Mouse (Mus musculus) embryonic facial prominence, embryonic 11.5 days (tissue): ENCODE measurements around the gene Pdpk1. TPM values are rescaled to one million over a fixed set of nuclear protein-coding genes. Genes with fewer than 3 reads are reported as not detected.

ENCODE experiments used
- ATAC-seq: fragments of 200-750 bp; cut with Nextera tagmentation; replicated peaks from 2 replicates; pipeline ENCODE4 v1.8.0; 2017; ENCODE audit warnings: low read depth; ENCODE audit not compliant: insufficient number of reproducible peaks, low FRiP score, low TSS enrichment
- DNase-seq: peaks from one replicate; pipeline ENCODE4 v3.0.0-alpha.2; 2015; ENCODE audit warnings: low spot score
- H3K27ac ChIP-seq: fragments of 300-500 bp; sonication (generic); replicated peaks from 2 replicates; pipeline ENCODE4 v1.5.1; 2014; ENCODE audit warnings: mild to moderate bottlenecking, low read depth, low read length, control low read depth
- H3K27me3 ChIP-seq: fragments of 300-500 bp; sonication (generic); 2 replicates; pipeline ENCODE4 v1.6.1; 2014; ENCODE audit warnings: mild to moderate bottlenecking, low read length, moderate library complexity, mixed read lengths; ENCODE audit not compliant: control insufficient read depth, insufficient read depth
- H3K36me3 ChIP-seq: fragments of 300-500 bp; sonication (generic); replicated peaks from 2 replicates; pipeline ENCODE4 v1.6.1; 2014; ENCODE audit warnings: low read depth, mild to moderate bottlenecking, low read length, moderate library complexity, mixed read lengths; ENCODE audit not compliant: control insufficient read depth, insufficient read depth
- H3K4me1 ChIP-seq: fragments of 300-500 bp; sonication (generic); 2 replicates; pipeline ENCODE4 v1.6.1; 2014; ENCODE audit warnings: low read length, mixed read lengths; ENCODE audit not compliant: control insufficient read depth, insufficient read depth
- H3K4me2 ChIP-seq: fragments of 300-500 bp; sonication (generic); 2 replicates; pipeline ENCODE4 v1.6.1; 2014; ENCODE audit warnings: low read depth, mild to moderate bottlenecking, control low read depth, low read length, moderate library complexity
- H3K4me3 ChIP-seq: fragments of 300-500 bp; sonication (generic); 2 replicates; pipeline ENCODE4 v1.5.1; 2014; ENCODE audit warnings: low read depth, low read length, control low read depth
- H3K9ac ChIP-seq: fragments of 300-500 bp; sonication (generic); replicated peaks from 2 replicates; pipeline ENCODE4 v1.6.1; 2014; ENCODE audit warnings: mild to moderate bottlenecking, control low read depth, low read length
- H3K9me3 ChIP-seq: fragments of 300-500 bp; sonication (generic); replicated peaks from 2 replicates; pipeline ENCODE4 v1.6.1; 2016; ENCODE audit warnings: mild to moderate bottlenecking, low read length, inconsistent platforms, mixed read lengths; ENCODE audit not compliant: control insufficient read depth
- WGBS: fragments of 180-500 bp; shearing (Covaris S2); extraction: QIAGEN DNeasy Blood & Tissue Kit; methylation state at CpG from one replicate; pipeline ENCODE4 v1.1.7; 2014; 5-methylcytosine and 5-hydroxymethylcytosine counted together
- polyA plus RNA-seq: library from polyadenylated mRNA; unstranded; fragments of >200 nt; fragmentation: Nextera tagmentation; extraction: Ambion mirVana; gene quantifications from 2 replicates; pipeline ENCODE4 v1.2.1, GENCODE M21; 2014

Gene Pdpk1
- polyA plus RNA-seq, 1 experiment from 2014 or later: 33.4 TPM

GRCm38 (mm10) chr17:24044482-24044881 is 106.2 kb downstream of the Pdpk1 start:
- H3K4me2 ChIP-seq: no peak overlapping the region
- ATAC-seq: no peak
- DNase-seq: no peak
- no peaks in the 10 kb centered on the region for H3K9me3 ChIP-seq
- no peak overlapping the region for H3K4me3 ChIP-seq
- no peak overlapping the region for H3K9ac ChIP-seq
- no peaks in the 10 kb centered on the region for H3K27me3 ChIP-seq
- WGBS: 66% methylated on average over 5 of the region's 5 CpGs
- H3K4me1 ChIP-seq: no peaks in the 10 kb centered on the region
- no peak overlapping the region for H3K27ac ChIP-seq
- H3K36me3 ChIP-seq: peaks cover 3% of the 10 kb centered on the region; the same call in 1 of the 2 replicates

- no peaks in the 10 kb centered on the region for H3K27me3 ChIP-seq
- H3K27ac ChIP-seq: no peak within 1 kb of the TSS
- no peak within 1 kb of the TSS for H3K4me2 ChIP-seq
- H3K4me3 ChIP-seq: no peak within 1 kb of the TSS
- ATAC-seq (no peak), DNase-seq (no peak)
- no peaks in the 10 kb centered on the region for H3K9me3 ChIP-seq
- H3K36me3 ChIP-seq: no peaks in the 10 kb centered on the region
- H3K4me1 ChIP-seq: no peaks in the 10 kb centered on the region
- WGBS: 68% methylated on average over 4 of the region's 4 CpGs
- no peak within 1 kb of the TSS for H3K9ac ChIP-seq
Measured at GRCm38 (mm10) chr17:24037844-24038243, 112.9 kb downstream of the Pdpk1 start, which contains the start of gene Prss27. Prss27 (plus strand) TSS chr17:24038144.

DNA sequence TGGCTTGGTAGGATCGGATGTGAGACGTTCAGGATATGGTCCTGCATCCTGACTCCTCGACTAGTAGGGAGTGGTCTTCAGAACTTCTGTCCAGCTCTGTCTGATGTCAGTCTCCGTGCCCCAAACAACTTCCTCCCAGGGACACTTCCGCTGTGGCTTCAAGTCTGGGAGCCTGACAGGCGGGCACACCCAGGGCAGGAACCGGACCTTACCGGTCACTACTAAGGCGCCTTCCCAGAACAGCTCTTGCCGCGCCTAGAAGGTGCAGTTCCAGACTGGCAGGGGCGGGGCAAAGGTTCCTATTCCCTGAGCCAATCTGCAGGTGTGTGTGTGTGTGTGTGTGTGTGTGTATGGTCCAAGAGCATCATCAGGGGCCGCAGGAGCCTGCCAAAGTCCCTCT is 113.4 kb downstream of the Pdpk1 start:
- Histone ChIP-seq H3K9me3 (no peaks in the 10 kb centered on the region), H3K36me3 (no peaks in the 10 kb centered on the region), H3K4me3 (no peak overlapping the region), H3K4me1 (no peaks in the 10 kb centered on the region), H3K27ac (no peak overlapping the region), H3K4me2 (no peak overlapping the region), H3K9ac (no peak overlapping the region), H3K27me3 (no peaks in the 10 kb centered on the region)
- DNase-seq: no peak
- 80% methylated on average over 13 of the region's 13 CpGs for WGBS
- no peak for ATAC-seq

- 79% methylated on average over 6 of the region's 6 CpGs for WGBS
- no peak overlapping the region for H3K4me3 ChIP-seq
- ATAC-seq (no peak), DNase-seq (no peak)
- H3K27ac ChIP-seq: no peak overlapping the region
- no peak overlapping the region for H3K4me2 ChIP-seq
- H3K27me3 ChIP-seq: no peaks in the 10 kb centered on the region
- H3K9me3 ChIP-seq: no peaks in the 10 kb centered on the region
- H3K9ac ChIP-seq: no peak overlapping the region
- no peaks in the 10 kb centered on the region for H3K4me1 ChIP-seq
- H3K36me3 ChIP-seq: no peaks in the 10 kb centered on the region
Measured at GRCm38 (mm10) chr17:24036954-24037353, 113.8 kb downstream of the Pdpk1 start.

- Histone ChIP-seq H3K27ac (no peak overlapping the region), H3K36me3 (no peaks in the 10 kb centered on the region), H3K9me3 (no peaks in the 10 kb centered on the region), H3K27me3 (no peaks in the 10 kb centered on the region), H3K4me2 (no peak overlapping the region), H3K4me3 (no peak overlapping the region), H3K9ac (no peak overlapping the region), H3K4me1 (no peaks in the 10 kb centered on the region)
- WGBS: 77% methylated on average over 7 of the region's 7 CpGs
- DNase-seq (no peak), ATAC-seq (no peak)
Measured at GRCm38 (mm10) chr17:24035087-24035486, 115.6 kb downstream of the Pdpk1 start.

GRCm38 (mm10) chr17:24030551-24030950 is 120.2 kb downstream of the Pdpk1 start:
- DNase-seq (no peak), ATAC-seq (no peak)
- H3K36me3 ChIP-seq: no peaks in the 10 kb centered on the region
- H3K27ac ChIP-seq: no peak overlapping the region
- H3K4me1 ChIP-seq: no peaks in the 10 kb centered on the region
- no peak overlapping the region for H3K9ac ChIP-seq
- no peak overlapping the region for H3K4me3 ChIP-seq
- no peak overlapping the region for H3K4me2 ChIP-seq
- 87% methylated on average over 21 of the region's 22 CpGs for WGBS
- no peaks in the 10 kb centered on the region for H3K9me3 ChIP-seq
- H3K27me3 ChIP-seq: no peaks in the 10 kb centered on the region

DNA sequence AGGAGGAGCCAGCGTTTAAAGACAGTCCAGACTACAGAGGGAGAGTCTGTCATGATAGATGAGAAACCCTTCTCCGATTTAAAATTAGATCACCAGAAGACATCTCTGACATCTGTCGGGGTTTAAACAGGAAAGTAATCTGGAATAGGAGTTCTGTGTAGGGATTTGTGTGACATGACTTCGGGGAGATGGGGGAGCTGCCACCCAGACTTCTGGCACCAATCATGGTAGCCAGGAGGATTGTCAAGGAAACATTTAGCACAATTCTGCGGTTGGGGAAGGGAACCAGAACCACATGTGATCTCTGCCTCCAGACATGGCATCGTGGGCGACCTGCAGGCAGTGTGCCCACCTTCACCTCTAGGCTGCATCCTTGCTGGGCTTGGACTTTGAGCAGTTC is 121.2 kb downstream of the Pdpk1 start:
- DNase-seq: no peak
- H3K36me3 ChIP-seq: no peaks in the 10 kb centered on the region
- H3K4me3 ChIP-seq: no peak overlapping the region
- H3K4me1 ChIP-seq: no peaks in the 10 kb centered on the region
- 80% methylated on average over 7 of the region's 7 CpGs for WGBS
- ATAC-seq: no peak
- H3K9me3 ChIP-seq: no peaks in the 10 kb centered on the region
- no peaks in the 10 kb centered on the region for H3K27me3 ChIP-seq
- no peak overlapping the region for H3K27ac ChIP-seq
- no peak overlapping the region for H3K4me2 ChIP-seq
- H3K9ac ChIP-seq: no peak overlapping the region
